Comparison of ENCODE assay signal across 24 mouse cellular contexts in the genomic region with DNA sequence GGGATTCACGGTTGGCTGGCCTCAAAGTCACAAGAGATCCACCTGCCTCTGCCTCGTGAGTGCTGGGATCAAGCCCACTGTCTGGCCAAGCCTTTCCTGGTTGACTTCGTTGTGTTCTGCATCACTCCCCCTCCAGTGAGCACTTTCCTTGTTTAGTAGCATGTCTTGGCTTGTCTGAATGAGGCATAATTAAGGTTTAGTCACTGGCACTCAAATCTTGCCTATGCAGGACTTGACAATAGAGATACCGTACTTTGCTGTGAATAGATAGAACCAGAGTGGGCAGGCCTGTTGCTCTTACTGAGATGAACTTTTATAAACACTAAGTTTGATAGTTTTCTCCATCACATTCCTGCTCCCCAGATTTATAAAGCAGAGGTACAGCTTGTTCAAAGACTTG. TPM values are rescaled to one million over a fixed set of nuclear protein-coding genes. Genes with fewer than 3 reads are reported as not detected.
DNase-seq lines count a peak whose midpoint lies in the region; ATAC-seq and TF ChIP-seq lines count a peak whose summit lies in the region.
"Had no signal": no experiment of that assay in that cellular context is flagged by ENCODE, and none has a peak within 500 bp of the region (broad histone marks: within the 10 kb centered on the region; RNA-seq: fewer than 3 reads in every experiment).

No protein-coding gene starts in this region.

- no peaks in the 10 kb centered on the region for H3K36me3 ChIP-seq in stomach, embryonic 15.5 days
- no peaks in the 10 kb centered on the region for H3K36me3 ChIP-seq in stomach, postnatal 0 days (ENCODE audit: control insufficient read depth, insufficient read depth, low read length)
- no peaks in the 10 kb centered on the region for H3K36me3 ChIP-seq in stomach, embryonic 16.5 days (ENCODE audit: control insufficient read depth, insufficient read depth, low read length)
- H3K36me3 ChIP-seq: embryonic facial prominence, embryonic 15.5 days; forebrain, embryonic 10.5 days; forebrain, embryonic 15.5 days; heart, embryonic 10.5 days; hindbrain, embryonic 12.5 days had no signal

- peak overlapping the region; percentile 73; the same call in 1 of the 2 replicates for H3K27ac ChIP-seq in layer of hippocampus, adult 2 months
- H3K27ac ChIP-seq in stomach, embryonic 15.5 days = 0 out of 2 replicates have a peak overlapping the region, but pooled peaks have one; percentile 18
- H3K27ac ChIP-seq in stomach, postnatal 0 days (replicated peaks) = no peak overlapping the region
- peak overlapping the region; percentile 8; the same call in 1 of the 2 replicates for H3K27ac ChIP-seq in stomach, embryonic 16.5 days (ENCODE audit: low read length)
- H3K27ac ChIP-seq: forebrain, embryonic 10.5 days; forebrain, embryonic 15.5 days; heart, embryonic 10.5 days; hindbrain, embryonic 12.5 days had no signal

- 72% methylated on average over 4 of the region's 4 CpGs for WGBS in stomach, embryonic 15.5 days
- 63% methylated on average over 4 of the region's 4 CpGs for WGBS in stomach, postnatal 0 days
- WGBS in stomach, embryonic 16.5 days = 73% methylated on average over 4 of the region's 4 CpGs

- no peaks in the 10 kb centered on the region for H3K9me3 ChIP-seq in stomach, embryonic 15.5 days
- no peaks in the 10 kb centered on the region for H3K9me3 ChIP-seq in stomach, postnatal 0 days (ENCODE audit: control insufficient read depth, low read length)
- H3K9me3 ChIP-seq in stomach, embryonic 16.5 days (replicated peaks; ENCODE audit: control insufficient read depth, low read length) = no peaks in the 10 kb centered on the region
- H3K9me3 ChIP-seq: embryonic facial prominence, embryonic 15.5 days; forebrain, embryonic 10.5 days; forebrain, embryonic 15.5 days; heart, embryonic 10.5 days; hindbrain, embryonic 12.5 days had no signal

- TF ChIP-seq CTCF in layer of hippocampus, adult 2 months (conservative IDR thresholded peaks at IDR 0.05) = no peak
- no peak for TF ChIP-seq CTCF in stomach, postnatal 0 days (IDR thresholded peaks at IDR 0.05; ENCODE audit: low read depth)

- peaks cover 17% of the 10 kb centered on the region for H3K4me1 ChIP-seq in stomach, embryonic 15.5 days
- H3K4me1 ChIP-seq in stomach, postnatal 0 days (replicated peaks; ENCODE audit: control insufficient read depth, insufficient read depth) = peaks cover 4% of the 10 kb centered on the region; the same call in 1 of the 2 replicates
- H3K4me1 ChIP-seq in stomach, embryonic 16.5 days (ENCODE audit: control insufficient read depth, insufficient read depth, low read length) = peaks cover 19% of the 10 kb centered on the region

- no peak for TF ChIP-seq EP300 in stomach, postnatal 0 days (optimal IDR thresholded peaks at IDR 0.05)

- H3K9ac ChIP-seq in stomach, embryonic 15.5 days = no peak overlapping the region
- no peak overlapping the region for H3K9ac ChIP-seq in stomach, postnatal 0 days (ENCODE audit: low read length)
- no peak overlapping the region for H3K9ac ChIP-seq in stomach, embryonic 16.5 days (ENCODE audit: low read length)
- H3K9ac ChIP-seq: embryonic facial prominence, embryonic 15.5 days; forebrain, embryonic 15.5 days; hindbrain, embryonic 12.5 days had no signal

- no peak for DNase-seq in layer of hippocampus, adult 2 months (ENCODE audit: low spot score in 2 of 2)
- no peak for DNase-seq in layer of hippocampus, adult 8-10 months (ENCODE audit: low spot score in 2 of 2)
- DNase-seq in stomach, postnatal 0 days (ENCODE audit: low spot score) = no peak
- peak; percentile 15 for DNase-seq in c-Kit-positive CD71-positive TER-119-positive erythroid progenitor cells, embryonic 14.5 days (ENCODE audit: low spot score)
- DNase-seq in left cerebral cortex, adult 9 months (ENCODE audit: low spot score in 2 of 2) = no peak
- no peak for DNase-seq in urinary bladder, adult 2 months (ENCODE audit: low spot score)
- DNase-seq: adrenal gland, adult 2 months; adrenal gland, postnatal 25 days; cerebellum, adult 18-20 months; cerebellum, adult 9-11 months; cerebellum, postnatal 36 days; gastrocnemius, postnatal 10 days; heart, adult 18-20 months; heart, postnatal 10 days; heart, postnatal 4 days had no signal

- H3K27me3 ChIP-seq in stomach, embryonic 15.5 days (replicated peaks) = no peaks in the 10 kb centered on the region
- no peaks in the 10 kb centered on the region for H3K27me3 ChIP-seq in stomach, postnatal 0 days (ENCODE audit: control insufficient read depth, insufficient read depth, low read length)
- no peaks in the 10 kb centered on the region for H3K27me3 ChIP-seq in stomach, embryonic 16.5 days (ENCODE audit: control insufficient read depth, insufficient read depth, low read length)
- H3K27me3 ChIP-seq: embryonic facial prominence, embryonic 15.5 days; forebrain, embryonic 15.5 days; hindbrain, embryonic 12.5 days had no signal

- no peak overlapping the region for H3K4me2 ChIP-seq in stomach, embryonic 15.5 days
- H3K4me2 ChIP-seq in stomach, postnatal 0 days (replicated peaks; ENCODE audit: low read depth) = no peak overlapping the region
- no peak overlapping the region for H3K4me2 ChIP-seq in stomach, embryonic 16.5 days (ENCODE audit: low read depth, low read length)
- H3K4me2 ChIP-seq: embryonic facial prominence, embryonic 15.5 days; forebrain, embryonic 15.5 days; hindbrain, embryonic 12.5 days had no signal

- no peak overlapping the region for H3K4me3 ChIP-seq in layer of hippocampus, adult 2 months
- no peak overlapping the region for H3K4me3 ChIP-seq in stomach, embryonic 15.5 days (replicated peaks)
- no peak overlapping the region for H3K4me3 ChIP-seq in stomach, postnatal 0 days (ENCODE audit: low read depth, low read length)
- H3K4me3 ChIP-seq in stomach, embryonic 16.5 days (replicated peaks; ENCODE audit: low read length) = no peak overlapping the region
- H3K4me3 ChIP-seq: embryonic facial prominence, embryonic 15.5 days; erythroblast, embryonic 14.5 days; forebrain, embryonic 10.5 days; forebrain, embryonic 15.5 days; heart, embryonic 10.5 days; hindbrain, embryonic 12.5 days had no signal

- ATAC-seq in stomach, embryonic 15.5 days (ENCODE audit: insufficient read depth, low FRiP score, low read depth) = no peak
- ATAC-seq in stomach, postnatal 0 days (ENCODE audit: low FRiP score, low TSS enrichment) = no peak
- ATAC-seq in stomach, embryonic 16.5 days (ENCODE audit: insufficient read depth, low FRiP score) = no peak
- ATAC-seq: forebrain, embryonic 15.5 days; hindbrain, embryonic 16.5 days had no signal

RNA-seq across cellular contexts. Expression of gene Sik3, which starts 56.4 kb away (rescaled TPM):
- 100 to 1,000 TPM; 133 to 141 TPM for total RNA-seq in layer of hippocampus, adult 2 months (2021)
- 100 to 1,000 TPM; 134 to 147 (median 140) TPM for total RNA-seq in layer of hippocampus, adult 8-10 months (2022)
- 11.5 and 15.3 TPM in 2 replicates for polyA plus RNA-seq in stomach, embryonic 15.5 days (2015; fragmentation: Nextera tagmentation; extraction: Ambion mirVana)
- polyA plus RNA-seq in stomach, postnatal 0 days (2015; fragmentation: Nextera tagmentation; extraction: Ambion mirVana) = 6.6 and 6.8 TPM in 2 replicates
- 5.1 and 5.7 TPM in 2 replicates for polyA plus RNA-seq in stomach, embryonic 16.5 days (2015; fragmentation: Nextera tagmentation; extraction: Ambion mirVana)
- 9.7 and 17.1 TPM in 2 replicates for polyA plus RNA-seq in urinary bladder, adult 2 months (2012; rRNA removed)

RNA-seq across cellular contexts. Expression of gene Pafah1b2, which starts 56.5 kb away (rescaled TPM):
- total RNA-seq in layer of hippocampus, adult 2 months (2021) = 100 to 1,000 TPM; 215 to 228 TPM
- total RNA-seq in layer of hippocampus, adult 8-10 months (2022) = 100 to 1,000 TPM; 195 to 219 (median 207) TPM
- 144 and 148 TPM in 2 replicates for polyA plus RNA-seq in stomach, embryonic 15.5 days (2015; fragmentation: Nextera tagmentation; extraction: Ambion mirVana)
- 70.8 and 79.0 TPM in 2 replicates for polyA plus RNA-seq in stomach, postnatal 0 days (2015; fragmentation: Nextera tagmentation; extraction: Ambion mirVana)
- polyA plus RNA-seq in stomach, embryonic 16.5 days (2015; fragmentation: Nextera tagmentation; extraction: Ambion mirVana) = 143 and 152 TPM in 2 replicates
- polyA plus RNA-seq in urinary bladder, adult 2 months (2012; rRNA removed) = 42.7 and 45.4 TPM in 2 replicates
